Mouse (Mus musculus): Measurements from ENCODE around the gene 1700067K01Rik. TPM values are rescaled to one million over a fixed set of nuclear protein-coding genes. Genes with fewer than 3 reads are reported as not detected.
"Not testable (repeated sequence)": the region's sequence is repeated elsewhere in the genome, so short reads cannot be mapped to it uniquely, and the experiment has no call there.

The 1700067K01Rik gene
- polyA plus RNA-seq, 1 experiment from 2014 or later, result 1.0 TPM

DNA sequence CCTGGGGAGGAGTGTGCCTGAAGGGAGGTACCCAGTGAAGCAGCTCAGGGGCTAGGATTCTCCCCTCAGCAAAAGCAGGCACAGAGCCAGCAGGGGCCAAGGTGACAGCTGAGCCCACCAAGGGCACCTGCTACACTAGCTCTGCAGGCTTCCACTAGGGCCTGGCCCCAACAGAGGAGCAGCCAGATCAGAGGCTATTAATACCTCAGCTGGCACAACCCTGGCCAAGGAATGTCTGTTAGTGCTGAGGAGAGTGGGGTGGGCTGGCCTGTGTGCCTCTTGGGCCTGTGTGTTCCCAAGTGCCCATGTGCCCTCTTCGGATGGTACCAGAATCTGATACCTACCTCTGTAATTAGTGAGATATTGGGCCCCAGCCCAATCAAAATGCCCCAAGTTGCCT is 21.1 kb upstream of the 1700067K01Rik start:
- H3K36me3 ChIP-seq (ENCODE audit: insufficient read depth, low read length), result peaks cover 13% of the 10 kb centered on the region
- DNase-seq (ENCODE audit: low spot score) (no peak), ATAC-seq (no peak; the same call in 1 of the 2 replicates)
- H3K27ac ChIP-seq (ENCODE audit: low read length), result no peak overlapping the region
- H3K4me1 ChIP-seq (ENCODE audit: insufficient read depth, low read depth, low read length), result peaks cover 9% of the 10 kb centered on the region; the same call in 1 of the 2 replicates
- no peak overlapping the region for H3K4me3 ChIP-seq (ENCODE audit: low read depth, low read length)
- H3K27me3 ChIP-seq (replicated peaks; ENCODE audit: insufficient read depth, low read length), result no peaks in the 10 kb centered on the region
- H3K9me3 ChIP-seq (ENCODE audit: low read length), result no peaks in the 10 kb centered on the region
- no peak overlapping the region for H3K9ac ChIP-seq (replicated peaks; ENCODE audit: low read depth)
- 88% methylated on average over 1 of the region's 1 CpGs for WGBS
- TF ChIP-seq EP300 (IDR thresholded peaks at IDR 0.05) (no peak), CTCF (IDR thresholded peaks at IDR 0.05) (no peak)
- no peak overlapping the region for H3K4me2 ChIP-seq (replicated peaks; ENCODE audit: low read depth, low read length)

GRCm38 (mm10) chr8:83980845-83981244 is 20.5 kb upstream of the 1700067K01Rik start:
- H3K27ac ChIP-seq (ENCODE audit: low read length), result no peak overlapping the region
- H3K4me3 ChIP-seq (ENCODE audit: low read depth, low read length), result no peak overlapping the region
- ATAC-seq, result no peak
- peaks cover 9% of the 10 kb centered on the region; the same call in 1 of the 2 replicates for H3K4me1 ChIP-seq (ENCODE audit: insufficient read depth, low read depth, low read length)
- TF ChIP-seq CTCF (IDR thresholded peaks at IDR 0.05) (peak; percentile 20), EP300 (IDR thresholded peaks at IDR 0.05) (no peak)
- DNase-seq (ENCODE audit: low spot score), result no peak
- peaks cover 13% of the 10 kb centered on the region for H3K36me3 ChIP-seq (ENCODE audit: insufficient read depth, low read length)
- no peak overlapping the region for H3K4me2 ChIP-seq (replicated peaks; ENCODE audit: low read depth, low read length)
- no peaks in the 10 kb centered on the region for H3K9me3 ChIP-seq (ENCODE audit: low read length)
- 68% methylated on average over 8 of the region's 8 CpGs for WGBS
- no peak overlapping the region for H3K9ac ChIP-seq (replicated peaks; ENCODE audit: low read depth)
- H3K27me3 ChIP-seq (replicated peaks; ENCODE audit: insufficient read depth, low read length), result no peaks in the 10 kb centered on the region

- TF ChIP-seq EP300 (IDR thresholded peaks at IDR 0.05), result no peak
- TF ChIP-seq CTCF (IDR thresholded peaks at IDR 0.05), result no peak
- Histone ChIP-seq H3K4me1 (ENCODE audit: insufficient read depth, low read depth, low read length) (peaks cover 9% of the 10 kb centered on the region; the same call in 1 of the 2 replicates), H3K36me3 (ENCODE audit: insufficient read depth, low read length) (peaks cover 13% of the 10 kb centered on the region), H3K9ac (replicated peaks; ENCODE audit: low read depth) (no peak overlapping the region), H3K27ac (ENCODE audit: low read length) (no peak overlapping the region), H3K27me3 (replicated peaks; ENCODE audit: insufficient read depth, low read length) (no peaks in the 10 kb centered on the region), H3K4me3 (ENCODE audit: low read depth, low read length) (no peak overlapping the region), H3K9me3 (ENCODE audit: low read length) (no peaks in the 10 kb centered on the region), H3K4me2 (replicated peaks; ENCODE audit: low read depth, low read length) (no peak overlapping the region)
- no peak for ATAC-seq
- no peak for DNase-seq (ENCODE audit: low spot score)
- 95% methylated on average over 7 of the region's 7 CpGs for WGBS
These were observed 19.8 kb upstream of the 1700067K01Rik start for GRCm38 (mm10) chr8:83981533-83981932.

DNA sequence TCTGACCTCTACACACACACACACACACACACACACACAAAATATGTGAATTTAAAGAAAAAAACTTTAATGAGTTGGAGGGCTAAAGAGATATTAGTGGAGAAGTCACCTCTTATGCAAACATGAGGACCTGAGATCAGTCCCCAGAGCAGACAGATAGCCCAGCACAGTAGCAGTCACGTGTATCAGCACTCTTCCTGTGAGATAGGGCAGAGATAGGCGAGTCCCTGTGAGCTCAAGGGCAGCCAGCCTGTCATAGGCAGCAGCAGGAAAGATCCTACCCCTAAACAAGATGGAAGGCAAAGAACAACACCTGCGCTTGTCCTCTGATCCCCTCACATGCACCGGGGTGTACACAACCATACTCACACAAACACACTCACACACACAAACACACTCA is 18.9 kb upstream of the 1700067K01Rik start:
- Histone ChIP-seq H3K9me3 (ENCODE audit: low read length) (no peaks in the 10 kb centered on the region), H3K4me2 (replicated peaks; ENCODE audit: low read depth, low read length) (no peak overlapping the region), H3K4me3 (ENCODE audit: low read depth, low read length) (no peak overlapping the region), H3K36me3 (ENCODE audit: insufficient read depth, low read length) (peaks cover 14% of the 10 kb centered on the region), H3K27ac (ENCODE audit: low read length) (no peak overlapping the region), H3K9ac (replicated peaks; ENCODE audit: low read depth) (no peak overlapping the region), H3K27me3 (replicated peaks; ENCODE audit: insufficient read depth, low read length) (no peaks in the 10 kb centered on the region), H3K4me1 (ENCODE audit: insufficient read depth, low read depth, low read length) (peaks cover 3% of the 10 kb centered on the region; the same call in 1 of the 2 replicates)
- 80% methylated on average over 4 of the region's 4 CpGs for WGBS
- ATAC-seq (no peak), DNase-seq (ENCODE audit: low spot score) (no peak)
- TF ChIP-seq EP300 (IDR thresholded peaks at IDR 0.05), result no peak

GRCm38 (mm10) chr8:83983222-83983621 is 18.1 kb upstream of the 1700067K01Rik start:
- not testable (repeated sequence) for H3K4me1 ChIP-seq (ENCODE audit: insufficient read depth, low read depth, low read length); H3K9ac ChIP-seq (replicated peaks; ENCODE audit: low read depth); H3K4me3 ChIP-seq (ENCODE audit: low read depth, low read length); ATAC-seq; H3K4me2 ChIP-seq (replicated peaks; ENCODE audit: low read depth, low read length); H3K27me3 ChIP-seq (replicated peaks; ENCODE audit: insufficient read depth, low read length); H3K9me3 ChIP-seq (ENCODE audit: low read length); H3K27ac ChIP-seq (ENCODE audit: low read length); DNase-seq (ENCODE audit: low spot score)
- peak; percentile 36 for TF ChIP-seq CTCF (IDR thresholded peaks at IDR 0.05)
- H3K36me3 ChIP-seq (ENCODE audit: insufficient read depth, low read length), result peaks cover 22% of the 10 kb centered on the region
- 100% methylated on average over 2 of the region's 2 CpGs for WGBS

DNA sequence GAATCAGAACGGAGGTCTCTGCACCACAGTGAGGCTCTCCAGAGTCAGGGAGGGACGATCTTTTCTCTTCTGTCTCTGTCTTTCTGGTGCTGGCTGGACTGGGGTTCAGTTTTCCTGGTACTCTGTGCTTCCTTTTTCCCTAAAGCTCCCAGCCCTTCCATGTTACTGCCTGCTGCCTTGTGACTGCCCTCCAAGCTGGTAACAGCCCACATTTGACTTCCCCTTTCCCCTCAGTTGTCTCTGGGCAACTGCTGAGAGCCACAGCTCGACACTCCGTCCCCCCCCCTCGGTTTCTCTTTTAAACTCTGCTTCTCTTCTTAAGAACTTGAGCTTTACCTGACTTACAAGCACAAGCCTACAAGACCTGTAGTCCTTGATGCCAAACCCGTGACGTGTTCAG is 12.1 kb upstream of the 1700067K01Rik start:
- TF ChIP-seq EP300 (IDR thresholded peaks at IDR 0.05) (no peak), CTCF (IDR thresholded peaks at IDR 0.05) (no peak)
- Histone ChIP-seq H3K9ac (replicated peaks; ENCODE audit: low read depth) (no peak overlapping the region), H3K4me3 (ENCODE audit: low read depth, low read length) (no peak overlapping the region), H3K36me3 (ENCODE audit: insufficient read depth, low read length) (peaks cover 25% of the 10 kb centered on the region; the same call in 1 of the 2 replicates), H3K9me3 (ENCODE audit: low read length) (no peaks in the 10 kb centered on the region), H3K4me1 (ENCODE audit: insufficient read depth, low read depth, low read length) (no peaks in the 10 kb centered on the region), H3K27ac (ENCODE audit: low read length) (no peak overlapping the region), H3K4me2 (replicated peaks; ENCODE audit: low read depth, low read length) (no peak overlapping the region), H3K27me3 (replicated peaks; ENCODE audit: insufficient read depth, low read length) (no peaks in the 10 kb centered on the region)
- DNase-seq (ENCODE audit: low spot score), result no peak
- no peak for ATAC-seq
- WGBS, result 83% methylated on average over 7 of the region's 7 CpGs

DNA sequence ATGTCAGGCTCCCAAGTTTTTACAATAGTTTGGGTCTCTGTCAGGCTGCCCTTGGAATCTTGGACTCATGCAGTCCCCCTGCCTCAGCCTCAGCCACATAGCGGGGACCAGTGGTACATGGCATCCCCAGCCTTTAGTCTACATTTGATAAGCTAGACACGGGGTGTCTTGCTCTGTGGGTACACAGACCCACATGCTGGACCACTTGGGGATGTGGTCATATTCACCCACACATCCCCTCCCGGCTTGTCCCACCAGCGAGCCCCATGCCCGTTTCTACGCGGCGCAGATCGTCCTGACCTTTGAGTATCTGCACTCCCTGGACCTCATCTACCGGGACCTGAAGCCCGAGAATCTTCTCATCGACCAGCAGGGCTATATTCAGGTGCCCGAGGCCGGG is 11.1 kb upstream of the 1700067K01Rik start:
- Histone ChIP-seq H3K36me3 (ENCODE audit: insufficient read depth, low read length) (peaks cover 25% of the 10 kb centered on the region; the same call in 1 of the 2 replicates), H3K4me1 (ENCODE audit: insufficient read depth, low read depth, low read length) (no peaks in the 10 kb centered on the region), H3K9ac (replicated peaks; ENCODE audit: low read depth) (no peak overlapping the region), H3K27me3 (replicated peaks; ENCODE audit: insufficient read depth, low read length) (no peaks in the 10 kb centered on the region), H3K4me3 (ENCODE audit: low read depth, low read length) (no peak overlapping the region), H3K27ac (ENCODE audit: low read length) (no peak overlapping the region), H3K4me2 (replicated peaks; ENCODE audit: low read depth, low read length) (no peak overlapping the region), H3K9me3 (ENCODE audit: low read length) (no peaks in the 10 kb centered on the region)
- WGBS, result 93% methylated on average over 14 of the region's 14 CpGs
- ATAC-seq, result no peak
- no peak for DNase-seq (ENCODE audit: low spot score)
- TF ChIP-seq EP300 (IDR thresholded peaks at IDR 0.05) (no peak), CTCF (IDR thresholded peaks at IDR 0.05) (no peak)

All from lung, postnatal 0 days (tissue).